Mouse (Mus musculus) intestine, postnatal 0 days (tissue): ENCODE data around the gene Stk32b. TPM values are rescaled to one million over a fixed set of nuclear protein-coding genes. Genes with fewer than 3 reads are reported as not detected.

Experiments used
- ATAC-seq: fragments of 200-750 bp; cut with Nextera tagmentation; 2 replicates; pipeline ENCODE4 v1.8.0; 2017; ENCODE audit warnings: mild to moderate bottlenecking, moderate TSS enrichment, moderate library complexity
- H3K27ac ChIP-seq: fragments of 300-500 bp; sonication (generic); 2 replicates; pipeline ENCODE4 v1.5.1; 2014; ENCODE audit warnings: mild to moderate bottlenecking, low read depth, low read length, moderate library complexity
- H3K27me3 ChIP-seq: fragments of 300-500 bp; sonication (generic); replicated peaks from 2 replicates; pipeline ENCODE4 v1.6.1; 2014; ENCODE audit warnings: low read length, mixed read lengths; ENCODE audit not compliant: control insufficient read depth, insufficient read depth
- H3K36me3 ChIP-seq: fragments of 300-500 bp; sonication (generic); 2 replicates; pipeline ENCODE4 v1.6.1; 2014; ENCODE audit warnings: mild to moderate bottlenecking, moderate library complexity; ENCODE audit not compliant: control insufficient read depth, insufficient read depth
- H3K4me1 ChIP-seq: fragments of 300-500 bp; sonication (generic); replicated peaks from 2 replicates; pipeline ENCODE4 v1.6.1; 2014; ENCODE audit warnings: antibody characterized with exemption, low read length, mixed read lengths; ENCODE audit not compliant: control insufficient read depth, insufficient read depth
- H3K4me2 ChIP-seq: fragments of 300-500 bp; sonication (generic); replicated peaks from 2 replicates; pipeline ENCODE4 v1.6.1; 2014; ENCODE audit warnings: low read depth, mild to moderate bottlenecking, moderate library complexity
- H3K4me3 ChIP-seq: fragments of 300-500 bp; sonication (generic); 2 replicates; pipeline ENCODE4 v1.5.1; 2014; ENCODE audit warnings: low read depth, low read length
- H3K9ac ChIP-seq: fragments of 300-500 bp; sonication (generic); 2 replicates; pipeline ENCODE4 v1.6.1; 2014; ENCODE audit warnings: mild to moderate bottlenecking, low read depth, low read length
- H3K9me3 ChIP-seq: fragments of 300-500 bp; sonication (generic); 2 replicates; pipeline ENCODE4 v1.6.1; 2016; ENCODE audit warnings: mixed run types; ENCODE audit not compliant: control insufficient read depth
- CTCF ChIP-seq: sonication (generic); IDR thresholded peaks from 2 replicates; pipeline ENCODE4 v1.5.1; 2016; ENCODE audit warnings: low read depth, mild to moderate bottlenecking, control low read depth, antibody characterized with exemption, moderate library complexity
- WGBS: fragments of 180-500 bp; shearing (Covaris S2); extraction: QIAGEN DNeasy Blood & Tissue Kit; methylation state at CpG from one replicate; pipeline ENCODE4 v1.1.7; 2014; 5-methylcytosine and 5-hydroxymethylcytosine counted together
- polyA plus RNA-seq: library from polyadenylated mRNA; unstranded; fragments of >200 nt; fragmentation: Nextera tagmentation; extraction: Ambion mirVana; gene quantifications from 2 replicates; pipeline ENCODE4 v1.2.1, GENCODE M21; 2015

Stk32b gene
- polyA plus RNA-seq, 1 experiment from 2014 or later, result 0.50 TPM

DNA sequence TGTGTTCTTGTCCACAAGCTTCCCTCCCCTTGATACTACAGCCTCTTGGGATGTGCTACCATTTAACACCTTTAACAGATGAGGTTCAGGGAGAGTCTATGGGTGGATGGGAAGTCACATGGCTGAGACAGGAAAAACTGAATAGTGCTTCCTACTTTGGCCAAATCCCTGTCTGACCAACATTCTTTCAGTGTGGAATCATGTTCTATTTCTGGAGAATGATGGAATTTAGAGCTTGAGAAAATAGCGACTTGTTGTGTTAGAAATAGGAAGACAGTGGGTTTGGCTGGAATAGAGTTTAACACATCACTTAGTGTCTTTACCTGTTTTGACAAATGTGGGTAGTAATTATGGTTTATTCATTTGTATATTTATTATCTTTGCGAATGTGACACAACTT, 249.3 kb downstream of the Stk32b start:
- ATAC-seq, result no peak
- Histone ChIP-seq H3K27me3 (no peaks in the 10 kb centered on the region), H3K9me3 (no peaks in the 10 kb centered on the region), H3K9ac (no peak overlapping the region), H3K27ac (no peak overlapping the region), H3K4me2 (no peak overlapping the region), H3K4me3 (no peak overlapping the region), H3K36me3 (no peaks in the 10 kb centered on the region), H3K4me1 (no peaks in the 10 kb centered on the region)
- WGBS, result 75% methylated on average over 2 of the region's 2 CpGs
- TF ChIP-seq CTCF, result no peak

DNA sequence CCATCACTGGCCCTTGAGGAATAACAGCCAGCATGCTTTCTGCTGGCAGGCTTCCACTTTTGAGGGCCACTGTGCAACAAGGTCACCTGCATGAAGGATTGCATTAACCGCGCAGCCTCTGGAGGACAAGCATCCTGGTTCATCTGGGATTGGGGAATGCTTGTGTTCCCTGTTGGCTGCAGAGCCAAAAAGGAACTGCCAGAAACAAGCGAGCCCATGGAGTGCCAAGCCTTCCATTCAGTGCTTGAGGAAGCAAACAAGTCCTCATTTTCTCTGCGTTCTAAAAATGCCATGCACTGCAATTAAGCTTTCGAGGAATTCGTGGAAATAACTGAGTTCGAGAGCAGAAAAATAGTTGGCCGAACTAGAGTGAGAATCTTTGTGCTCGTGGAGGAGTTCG, 251.5 kb downstream of the Stk32b start:
- Histone ChIP-seq H3K27me3 (no peaks in the 10 kb centered on the region), H3K4me1 (no peaks in the 10 kb centered on the region), H3K36me3 (no peaks in the 10 kb centered on the region), H3K9ac (no peak overlapping the region), H3K4me3 (no peak overlapping the region), H3K9me3 (no peaks in the 10 kb centered on the region), H3K27ac (no peak overlapping the region), H3K4me2 (no peak overlapping the region)
- 89% methylated on average over 10 of the region's 10 CpGs for WGBS
- no peak for TF ChIP-seq CTCF
- ATAC-seq, result no peak

DNA sequence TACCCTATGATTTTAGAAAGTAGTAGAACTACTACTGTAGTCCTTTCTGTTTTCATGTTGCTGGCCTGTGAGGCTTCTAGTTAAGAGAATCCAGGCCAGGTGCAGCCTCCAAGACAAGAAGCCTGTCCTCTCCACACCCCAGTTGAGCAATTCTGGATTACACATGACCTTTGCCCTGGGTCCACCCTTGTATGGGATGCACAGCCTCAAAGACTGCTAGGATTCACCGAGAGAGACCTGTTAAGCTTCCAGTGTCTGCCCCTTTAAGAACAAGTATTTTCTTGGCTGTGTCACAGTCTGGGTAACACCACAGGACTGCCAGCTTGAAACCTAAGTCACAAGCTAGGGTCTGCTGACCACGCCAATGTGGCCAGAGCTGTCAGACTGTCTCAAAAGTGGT, 258.7 kb downstream of the Stk32b start:
- Histone ChIP-seq H3K27me3 (no peaks in the 10 kb centered on the region), H3K4me2 (no peak overlapping the region), H3K4me1 (no peaks in the 10 kb centered on the region), H3K27ac (no peak overlapping the region), H3K9ac (no peak overlapping the region), H3K9me3 (no peaks in the 10 kb centered on the region), H3K36me3 (no peaks in the 10 kb centered on the region), H3K4me3 (no peak overlapping the region)
- TF ChIP-seq CTCF, result no peak
- ATAC-seq, result 0 out of 2 replicates have a peak, but pooled peaks have one; percentile 8
- 51% methylated on average over 2 of the region's 2 CpGs for WGBS

DNA sequence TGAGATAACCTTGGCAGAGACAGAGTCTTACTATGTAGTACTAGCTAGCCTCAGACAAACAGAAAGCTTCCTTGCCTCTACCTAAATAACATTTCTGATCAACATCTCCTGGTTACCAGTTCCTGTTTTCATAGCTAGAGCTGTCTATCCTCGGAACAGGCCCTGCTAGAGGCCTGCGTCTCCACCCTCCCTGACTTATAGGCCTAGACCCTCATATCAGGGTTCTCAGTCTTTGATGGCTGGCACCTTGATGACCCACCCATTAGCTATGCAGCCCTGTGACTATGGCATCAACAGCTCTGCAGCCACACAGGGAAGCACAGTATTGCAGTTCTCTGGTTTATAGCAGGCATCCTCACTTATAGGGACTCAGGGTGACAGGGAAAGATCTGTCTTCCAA, 259.1 kb downstream of the Stk32b start:
- TF ChIP-seq CTCF, result no peak
- WGBS, result 73% methylated on average over 2 of the region's 2 CpGs
- no peak for ATAC-seq
- H3K4me1 ChIP-seq, result no peaks in the 10 kb centered on the region
- no peaks in the 10 kb centered on the region for H3K27me3 ChIP-seq
- H3K4me2 ChIP-seq, result no peak overlapping the region
- no peaks in the 10 kb centered on the region for H3K36me3 ChIP-seq
- no peak overlapping the region for H3K27ac ChIP-seq
- no peaks in the 10 kb centered on the region for H3K9me3 ChIP-seq
- H3K9ac ChIP-seq, result no peak overlapping the region
- no peak overlapping the region for H3K4me3 ChIP-seq

DNA sequence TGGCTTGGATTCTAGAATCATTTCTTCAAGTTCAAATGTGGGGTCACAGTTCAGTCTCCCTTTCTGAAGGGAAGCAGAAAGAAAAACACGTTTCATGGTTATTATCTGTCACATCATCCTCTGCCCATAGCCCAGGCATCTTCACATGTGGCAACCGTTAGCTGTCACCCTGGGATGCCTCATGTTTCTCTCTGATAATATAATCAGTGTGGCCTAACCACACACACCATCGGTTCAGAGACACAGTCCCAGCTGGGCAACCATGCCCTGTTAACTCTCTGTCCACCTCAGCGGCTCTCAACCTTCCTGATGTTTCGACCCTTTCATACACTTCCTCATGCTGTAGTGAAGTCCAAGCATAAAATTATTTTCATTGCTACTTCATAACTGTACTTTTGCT, 259.8 kb downstream of the Stk32b start:
- no peaks in the 10 kb centered on the region for H3K9me3 ChIP-seq
- H3K9ac ChIP-seq, result no peak overlapping the region
- H3K27ac ChIP-seq, result no peak overlapping the region
- no peaks in the 10 kb centered on the region for H3K4me1 ChIP-seq
- no peak for TF ChIP-seq CTCF
- H3K4me2 ChIP-seq, result no peak overlapping the region
- no peaks in the 10 kb centered on the region for H3K36me3 ChIP-seq
- WGBS, result 91% methylated on average over 5 of the region's 5 CpGs
- ATAC-seq, result no peak
- no peak overlapping the region for H3K4me3 ChIP-seq
- no peaks in the 10 kb centered on the region for H3K27me3 ChIP-seq

DNA sequence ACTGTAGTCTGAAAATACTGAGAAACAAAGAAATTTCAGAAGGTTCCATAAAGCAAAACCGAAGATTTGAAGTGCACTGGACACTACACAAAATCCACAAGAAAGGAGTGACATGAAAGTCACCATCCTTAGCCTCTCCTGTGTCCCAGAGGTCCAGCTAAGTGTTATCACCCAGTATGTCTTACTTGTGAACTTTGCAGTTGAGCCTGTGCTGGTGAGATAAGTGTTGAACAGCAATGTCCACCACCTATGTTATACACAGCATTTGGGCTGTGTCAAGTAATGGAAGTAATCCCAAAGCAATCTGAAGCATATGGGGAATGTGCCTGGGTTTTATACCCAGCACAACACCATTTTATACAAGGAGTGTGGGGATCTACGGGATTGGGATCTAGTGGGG, 260.4 kb downstream of the Stk32b start:
- WGBS, result 51% methylated on average over 2 of the region's 2 CpGs
- no peak for TF ChIP-seq CTCF
- Histone ChIP-seq H3K36me3 (no peaks in the 10 kb centered on the region), H3K27ac (no peak overlapping the region), H3K27me3 (no peaks in the 10 kb centered on the region), H3K9ac (no peak overlapping the region), H3K9me3 (no peaks in the 10 kb centered on the region), H3K4me3 (no peak overlapping the region), H3K4me2 (no peak overlapping the region), H3K4me1 (no peaks in the 10 kb centered on the region)
- ATAC-seq, result no peak

DNA sequence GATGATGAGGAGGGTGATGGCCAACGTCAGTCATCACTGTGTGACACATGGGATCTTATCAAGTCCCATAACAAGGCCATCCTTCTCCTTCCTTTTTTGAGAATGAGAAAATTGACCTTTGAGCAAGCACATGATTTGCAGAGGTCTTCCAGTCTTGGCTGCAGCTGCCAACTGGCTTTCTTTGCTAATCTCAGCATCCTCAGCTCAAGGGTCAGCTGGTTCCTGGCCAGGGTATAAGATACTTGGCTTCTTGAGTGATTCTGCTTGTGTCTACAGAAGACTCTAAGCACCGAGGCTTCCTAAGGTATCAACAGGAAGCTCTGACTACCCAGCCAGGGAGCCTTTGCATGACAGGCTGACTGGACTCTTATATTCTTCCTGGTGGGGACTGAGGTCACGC, 269.4 kb downstream of the Stk32b start:
- ATAC-seq, result no peak
- H3K4me3 ChIP-seq, result no peak overlapping the region
- no peaks in the 10 kb centered on the region for H3K9me3 ChIP-seq
- TF ChIP-seq CTCF, result no peak
- WGBS, result 65% methylated on average over 3 of the region's 3 CpGs
- no peak overlapping the region for H3K9ac ChIP-seq
- no peaks in the 10 kb centered on the region for H3K4me1 ChIP-seq
- H3K27ac ChIP-seq, result no peak overlapping the region
- no peak overlapping the region for H3K4me2 ChIP-seq
- H3K36me3 ChIP-seq, result no peaks in the 10 kb centered on the region
- no peaks in the 10 kb centered on the region for H3K27me3 ChIP-seq
